Mouse (Mus musculus) cortical plate, adult 2 months (tissue): ENCODE measurements around the gene Lrrc3b.

ENCODE experiments used
- CTCF ChIP-seq: fragments of 200-500 bp; IDR thresholded peaks from 2 replicates; pipeline ENCODE4 v1.5.1; 2011; ENCODE audit warnings: mild to moderate bottlenecking, control low read depth, low read length; ENCODE audit not compliant: insufficient read depth; ENCODE audit errors: extremely low read depth
- POLR2A ChIP-seq: fragments of 200-500 bp; IDR thresholded peaks from 2 replicates; pipeline ENCODE4 v1.6.1; 2011; ENCODE audit warnings: mild to moderate bottlenecking, low read length, control low read depth; ENCODE audit not compliant: insufficient read depth; ENCODE audit errors: extremely low read depth

DNA sequence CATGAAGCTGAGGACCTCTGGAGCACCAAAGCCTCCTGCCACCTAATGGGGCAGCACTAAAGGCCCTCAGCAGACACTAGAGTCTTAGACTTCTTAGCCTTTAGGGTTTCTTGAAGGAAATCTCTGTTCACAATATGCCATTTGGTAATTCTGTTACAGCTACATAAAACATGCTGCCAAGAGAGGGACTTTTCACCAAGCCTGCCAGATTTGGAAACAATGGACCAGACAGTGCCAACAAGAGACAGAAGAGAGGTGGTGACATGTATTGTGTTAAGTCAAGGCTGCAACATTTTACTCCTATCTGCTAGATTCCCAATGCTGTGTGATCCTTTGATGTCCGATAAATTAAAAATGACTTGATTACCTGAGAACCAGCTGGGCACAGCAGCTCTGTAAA is 62.0 kb downstream of the Lrrc3b start:
- TF ChIP-seq CTCF = no peak
- TF ChIP-seq POLR2A = no peak
